Mouse (Mus musculus) embryonic facial prominence, embryonic 10.5 days (tissue): ENCODE results near the gene Meis3. TPM values are rescaled to one million over a fixed set of nuclear protein-coding genes. Genes with fewer than 3 reads are reported as not detected.
A peak's percentile ranks its signal among the peaks of the same experiment; 100 is the strongest.

ENCODE experiments used
- DNase-seq: peaks from one replicate; pipeline ENCODE4 v3.0.0-alpha.2; 2017; ENCODE audit warnings: low spot score
- H3K27ac ChIP-seq: fragments of 300-500 bp; sonication (generic); replicated peaks from 2 replicates; pipeline ENCODE4 v1.5.1; 2016; ENCODE audit warnings: mild to moderate bottlenecking
- H3K27me3 ChIP-seq: fragments of 300-500 bp; sonication (generic); replicated peaks from 2 replicates; pipeline ENCODE4 v1.6.1; 2016; ENCODE audit warnings: low read depth, mild to moderate bottlenecking; ENCODE audit not compliant: poor library complexity, severe bottlenecking
- H3K36me3 ChIP-seq: fragments of 300-500 bp; sonication (generic); replicated peaks from 2 replicates; pipeline ENCODE4 v1.6.1; 2016; ENCODE audit warnings: mild to moderate bottlenecking, moderate library complexity
- H3K4me1 ChIP-seq: fragments of 300-500 bp; sonication (generic); 2 replicates; pipeline ENCODE4 v1.6.1; 2016
- H3K4me3 ChIP-seq: fragments of 300-500 bp; sonication (generic); 2 replicates; pipeline ENCODE4 v1.5.1; 2016; ENCODE audit warnings: mild to moderate bottlenecking, moderate library complexity
- H3K9me3 ChIP-seq: fragments of 300-500 bp; sonication (generic); 2 replicates; pipeline ENCODE4 v1.6.1; 2016; ENCODE audit warnings: mild to moderate bottlenecking
- WGBS: fragments of 180-500 bp; shearing (Covaris S2); methylation state at CpG from one replicate; pipeline ENCODE4 v1.1.7; 2016; 5-methylcytosine and 5-hydroxymethylcytosine counted together
- polyA plus RNA-seq: library from polyadenylated mRNA; unstranded; fragments of >200 nt; fragmentation: Nextera tagmentation; extraction: Ambion mirVana; gene quantifications from 2 replicates; pipeline ENCODE4 v1.2.1, GENCODE M21; 2016

The Meis3 gene
- polyA plus RNA-seq, 1 experiment from 2014 or later: 55.5 TPM

DNA sequence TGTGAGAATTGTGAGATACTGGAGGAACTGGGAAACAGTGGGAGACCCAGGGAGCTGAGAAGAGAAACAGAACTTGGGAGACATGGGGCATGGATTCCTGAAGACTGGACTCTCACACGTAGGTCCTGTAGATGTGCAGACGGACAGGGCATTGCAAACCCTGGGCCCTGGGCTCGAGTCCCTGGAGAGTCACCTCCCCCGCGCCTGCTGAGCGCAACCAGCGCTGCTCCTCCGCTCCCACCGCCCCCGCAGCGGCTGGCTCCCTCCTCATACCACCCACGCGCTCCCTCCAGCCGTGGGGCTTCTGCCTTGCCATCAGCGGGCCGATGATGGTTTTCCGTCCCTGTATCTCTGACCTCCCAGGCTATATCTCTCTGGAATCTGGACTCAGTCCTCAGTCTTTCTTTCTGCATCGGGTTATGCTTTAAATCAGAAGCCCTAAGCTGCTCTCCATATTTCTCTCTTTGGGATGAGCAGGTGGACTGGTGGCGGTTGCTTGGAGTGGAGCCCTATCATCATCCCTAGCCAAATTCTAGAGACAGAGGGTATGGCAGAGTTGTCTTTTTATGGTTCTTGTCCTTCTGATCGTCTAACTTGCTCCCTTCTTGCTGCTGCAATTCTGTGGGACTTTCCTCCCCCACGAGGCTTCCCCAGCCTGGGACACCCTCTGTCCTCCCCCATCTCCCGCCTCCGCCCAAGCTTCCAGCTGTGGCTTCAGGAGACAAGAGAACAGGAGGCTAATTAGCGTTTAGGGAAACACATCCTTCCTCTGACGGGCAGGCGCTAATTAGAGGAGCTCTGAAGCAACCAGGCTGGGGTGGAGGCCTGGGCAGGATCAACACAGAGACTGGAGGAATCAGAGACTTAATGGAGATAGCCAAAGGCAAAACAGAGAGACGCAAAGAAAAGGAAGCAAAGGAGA, 28.1 kb upstream of the Meis3 start:
- no peaks in the 10 kb centered on the region for H3K9me3 ChIP-seq
- whole genome bisulfite sequencing: 25% methylated on average over 27 of the region's 27 CpGs
- no peak overlapping the region for H3K4me3 ChIP-seq
- H3K27me3 ChIP-seq: peaks cover 26% of the 10 kb centered on the region
- DNase-seq: no peak
- no peaks in the 10 kb centered on the region for H3K4me1 ChIP-seq
- H3K27ac ChIP-seq: no peak overlapping the region
- peaks cover 9% of the 10 kb centered on the region for H3K36me3 ChIP-seq

- Histone ChIP-seq H3K4me3 (no peak overlapping the region), H3K27ac (no peak overlapping the region), H3K27me3 (peaks cover 26% of the 10 kb centered on the region), H3K4me1 (no peaks in the 10 kb centered on the region), H3K9me3 (no peaks in the 10 kb centered on the region), H3K36me3 (peaks cover 9% of the 10 kb centered on the region)
- peak; percentile 84 for DNase-seq
- 13% methylated on average over 15 of the region's 15 CpGs for WGBS
Measured at GRCm38 (mm10) chr7:16147643-16148042, 27.2 kb upstream of the Meis3 start.

DNA sequence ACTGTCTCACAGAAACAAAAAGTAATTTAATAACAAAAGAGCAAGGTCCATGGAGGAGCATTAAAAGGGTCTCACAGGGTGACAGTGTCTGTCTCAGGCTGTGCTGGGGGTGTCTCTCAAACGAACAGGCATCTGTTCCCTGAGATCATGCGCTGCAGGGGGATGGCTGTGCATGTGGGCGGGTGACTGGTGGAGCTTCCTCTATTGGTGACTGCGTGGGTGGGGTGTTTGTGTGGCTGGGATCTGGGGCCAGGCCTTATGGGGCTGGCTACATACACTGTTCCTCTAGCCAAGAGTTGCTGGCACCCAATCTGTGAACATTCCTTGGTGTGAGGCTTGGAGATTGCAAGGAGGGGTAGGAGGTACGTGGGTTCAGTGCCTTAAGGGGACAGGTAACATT, 25.6 kb upstream of the Meis3 start:
- H3K27ac ChIP-seq: no peak overlapping the region
- no peak for DNase-seq
- H3K9me3 ChIP-seq: no peaks in the 10 kb centered on the region
- peaks cover 9% of the 10 kb centered on the region for H3K36me3 ChIP-seq
- WGBS: 61% methylated on average over 5 of the region's 5 CpGs
- H3K27me3 ChIP-seq: peaks cover 26% of the 10 kb centered on the region
- H3K4me1 ChIP-seq: no peaks in the 10 kb centered on the region
- no peak overlapping the region for H3K4me3 ChIP-seq

GRCm38 (mm10) chr7:16150191-16151145, 24.4 kb upstream of the Meis3 start:
- H3K4me3 ChIP-seq: no peak overlapping the region
- 72% methylated on average over 9 of the region's 9 CpGs for WGBS
- H3K27ac ChIP-seq: no peak overlapping the region
- no peaks in the 10 kb centered on the region for H3K4me1 ChIP-seq
- H3K36me3 ChIP-seq: peaks cover under 1% of the 10 kb centered on the region; the same call in 1 of the 2 replicates
- H3K9me3 ChIP-seq: no peaks in the 10 kb centered on the region
- no peak for DNase-seq
- H3K27me3 ChIP-seq: peaks cover 21% of the 10 kb centered on the region

GRCm38 (mm10) chr7:16153522-16153921, 21.4 kb upstream of the Meis3 start:
- DNase-seq: peak; percentile 67
- WGBS: 20% methylated on average over 10 of the region's 10 CpGs
- Histone ChIP-seq H3K27me3 (peaks cover 17% of the 10 kb centered on the region), H3K36me3 (no peaks in the 10 kb centered on the region; the same call in 1 of the 2 replicates), H3K9me3 (no peaks in the 10 kb centered on the region), H3K4me1 (peaks cover under 1% of the 10 kb centered on the region; the same call in 1 of the 2 replicates), H3K4me3 (no peak overlapping the region), H3K27ac (no peak overlapping the region)

DNA sequence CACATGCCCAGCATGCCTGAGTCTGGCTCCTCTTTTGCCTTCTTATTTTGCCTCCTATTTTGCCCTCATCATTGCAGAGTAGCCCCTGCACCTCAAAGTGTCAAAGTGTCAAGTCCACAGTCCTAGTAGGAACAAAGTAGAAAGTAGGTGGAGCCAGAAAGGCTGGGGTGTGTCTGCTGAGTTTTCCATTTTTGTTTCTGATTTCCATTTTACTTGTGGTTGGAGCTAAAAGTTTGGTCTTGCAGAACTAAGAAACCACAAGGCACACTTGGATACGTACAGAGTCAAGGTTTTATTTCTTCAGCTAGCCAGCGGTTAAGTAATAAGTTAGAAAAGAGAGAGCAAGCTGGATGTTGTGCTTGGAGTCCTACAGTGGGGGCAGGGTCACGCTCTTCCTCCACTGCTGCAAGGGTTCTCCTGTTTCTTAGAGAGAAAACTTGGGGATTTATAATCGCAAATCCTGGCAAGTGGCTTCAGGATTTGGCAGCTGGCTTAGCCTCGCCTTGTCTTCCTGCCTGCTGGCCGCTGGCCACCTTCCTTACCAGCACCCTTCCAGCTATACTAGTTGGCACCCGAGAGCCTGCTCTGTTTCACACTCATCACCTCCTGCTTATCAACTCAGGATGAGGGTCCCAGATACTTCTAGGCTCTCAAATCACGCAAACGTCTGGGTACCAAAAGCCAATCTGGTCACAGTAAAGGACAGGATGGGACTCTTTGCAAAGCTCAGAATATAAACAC, 19.6 kb upstream of the Meis3 start:
- DNase-seq: no peak
- Histone ChIP-seq H3K27ac (no peak overlapping the region), H3K4me3 (no peak overlapping the region), H3K36me3 (no peaks in the 10 kb centered on the region; the same call in 1 of the 2 replicates), H3K4me1 (peaks cover 6% of the 10 kb centered on the region), H3K9me3 (no peaks in the 10 kb centered on the region), H3K27me3 (peaks cover 35% of the 10 kb centered on the region)
- WGBS: 75% methylated on average over 9 of the region's 9 CpGs

DNA sequence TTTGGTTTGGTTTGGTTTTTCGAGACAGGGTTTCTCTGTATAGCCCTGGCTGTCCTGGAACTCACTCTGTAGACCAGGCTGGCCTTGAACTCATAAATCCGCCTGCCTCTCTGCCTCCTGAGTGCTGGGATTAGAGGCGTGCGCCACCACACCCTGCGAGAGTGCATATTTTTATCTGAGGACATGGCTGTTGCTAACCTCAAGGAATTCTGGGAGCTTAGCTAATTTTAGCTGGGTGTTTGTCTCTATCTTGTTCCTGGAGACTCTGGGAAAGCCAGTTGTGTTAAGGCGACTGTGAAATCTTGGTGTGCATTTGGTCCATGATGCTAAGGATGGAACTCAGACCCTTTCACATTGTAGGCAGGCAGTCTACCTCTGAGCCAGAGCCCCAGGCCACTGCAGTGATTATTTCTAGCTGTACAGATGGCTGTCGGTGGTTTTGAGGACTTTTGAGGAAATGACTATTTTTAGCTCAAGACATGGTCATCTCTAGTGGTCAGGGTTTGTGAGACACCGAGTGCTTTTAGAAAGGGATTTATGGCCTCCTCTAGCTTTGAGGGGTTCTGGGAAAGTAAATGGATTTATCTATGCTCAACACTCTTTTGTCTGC, 18.7 kb upstream of the Meis3 start:
- Histone ChIP-seq H3K4me1 (peaks cover 6% of the 10 kb centered on the region), H3K27ac (no peak overlapping the region), H3K36me3 (no peaks in the 10 kb centered on the region; the same call in 1 of the 2 replicates), H3K27me3 (peaks cover 40% of the 10 kb centered on the region), H3K9me3 (0 out of 2 replicates have a peak, but pooled peaks cover 2% of the 10 kb centered on the region), H3K4me3 (no peak overlapping the region)
- WGBS: 82% methylated on average over 8 of the region's 8 CpGs
- DNase-seq: no peak

DNA sequence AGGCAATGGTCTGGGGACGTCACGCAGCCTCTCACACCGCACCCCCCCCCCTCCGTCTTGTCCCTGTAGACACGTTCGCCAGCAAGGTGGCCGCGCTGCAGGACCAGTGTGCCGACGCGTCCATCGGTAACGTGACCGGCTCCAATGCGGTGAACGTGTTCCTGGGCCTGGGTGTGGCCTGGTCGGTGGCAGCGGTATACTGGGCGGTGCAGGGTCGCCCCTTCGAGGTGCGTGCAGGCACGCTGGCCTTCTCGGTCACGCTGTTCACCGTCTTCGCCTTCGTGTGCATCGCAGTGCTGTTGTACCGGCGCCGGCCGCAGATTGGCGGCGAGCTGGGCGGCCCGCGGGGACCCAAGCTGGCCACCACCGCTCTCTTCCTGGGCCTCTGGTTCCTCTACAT, 16.2 kb upstream of the Meis3 start:
- Histone ChIP-seq H3K27me3 (peaks cover 40% of the 10 kb centered on the region), H3K4me3 (peak overlapping the region; percentile 23; the same call in 1 of the 2 replicates), H3K4me1 (peaks cover 6% of the 10 kb centered on the region), H3K36me3 (no peaks in the 10 kb centered on the region; the same call in 1 of the 2 replicates), H3K9me3 (0 out of 2 replicates have a peak, but pooled peaks cover 2% of the 10 kb centered on the region), H3K27ac (no peak overlapping the region)
- WGBS: 10% methylated on average over 39 of the region's 39 CpGs
- DNase-seq: peak; percentile 26

GRCm38 (mm10) chr7:16160702-16161101, 14.2 kb upstream of the Meis3 start:
- whole genome bisulfite sequencing: 67% methylated on average over 3 of the region's 3 CpGs
- H3K36me3 ChIP-seq: no peaks in the 10 kb centered on the region; the same call in 1 of the 2 replicates
- no peak for DNase-seq

DNA sequence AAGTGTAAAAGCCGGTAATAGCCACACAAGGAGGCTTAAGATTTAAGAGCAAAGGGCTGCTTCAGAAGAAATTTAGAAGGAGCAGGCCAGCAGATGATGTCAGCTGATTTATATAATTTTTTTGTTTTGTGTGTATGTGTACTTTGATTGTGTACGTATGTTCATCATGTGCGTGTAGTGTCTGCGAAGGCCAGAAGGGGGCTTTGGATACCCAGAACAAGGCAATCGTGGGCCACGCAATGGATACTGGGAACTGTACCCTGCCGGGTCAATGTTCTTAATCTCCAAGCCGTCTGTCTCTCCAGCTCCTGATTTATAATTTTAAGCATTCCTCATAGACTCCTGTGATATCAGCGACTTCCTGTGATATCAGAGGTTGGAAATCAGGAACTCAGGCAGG, 13.6 kb upstream of the Meis3 start:
- H3K4me3 ChIP-seq: no peak overlapping the region
- DNase-seq: no peak
- H3K4me1 ChIP-seq: peaks cover 6% of the 10 kb centered on the region
- H3K9me3 ChIP-seq: 0 out of 2 replicates have a peak, but pooled peaks cover 2% of the 10 kb centered on the region
- H3K36me3 ChIP-seq: no peaks in the 10 kb centered on the region; the same call in 1 of the 2 replicates
- H3K27me3 ChIP-seq: peaks cover 40% of the 10 kb centered on the region
- WGBS: 91% methylated on average over 9 of the region's 9 CpGs
- H3K27ac ChIP-seq: no peak overlapping the region

More at GRCm38 (mm10) chr7:16160702-16161101, 14.2 kb upstream of the Meis3 start:
- H3K27ac ChIP-seq: no peak overlapping the region
- peaks cover 6% of the 10 kb centered on the region for H3K4me1 ChIP-seq
- H3K4me3 ChIP-seq: no peak overlapping the region
- H3K27me3 ChIP-seq: peaks cover 40% of the 10 kb centered on the region
- H3K9me3 ChIP-seq: 0 out of 2 replicates have a peak, but pooled peaks cover 2% of the 10 kb centered on the region

DNA sequence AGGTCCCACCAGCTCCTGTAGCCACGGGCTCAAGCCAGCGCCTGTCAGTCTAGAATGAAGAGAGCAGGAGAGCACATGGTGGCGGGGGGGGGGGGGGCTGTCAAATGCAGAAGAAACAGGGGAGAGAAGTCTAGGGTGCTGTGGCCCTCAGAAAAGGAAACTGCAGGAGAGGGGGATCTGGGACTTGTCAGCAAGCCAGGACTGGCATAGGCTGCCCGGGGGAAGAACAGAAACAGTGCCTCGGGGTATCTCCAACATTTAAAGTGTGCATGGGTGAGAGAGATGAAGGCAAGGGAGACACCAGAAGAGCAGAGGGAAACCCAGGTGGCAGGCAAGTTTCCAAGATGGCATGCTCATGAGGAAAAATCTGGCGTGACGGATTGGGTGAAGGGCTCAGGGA, 12.9 kb upstream of the Meis3 start:
- H3K27ac ChIP-seq: no peak overlapping the region
- 81% methylated on average over 7 of the region's 7 CpGs for WGBS
- no peak for DNase-seq
- 0 out of 2 replicates have a peak, but pooled peaks cover 2% of the 10 kb centered on the region for H3K9me3 ChIP-seq
- peaks cover 6% of the 10 kb centered on the region for H3K4me1 ChIP-seq
- no peak overlapping the region for H3K4me3 ChIP-seq
- H3K36me3 ChIP-seq: no peaks in the 10 kb centered on the region; the same call in 1 of the 2 replicates
- H3K27me3 ChIP-seq: peaks cover 38% of the 10 kb centered on the region
